Mouse (Mus musculus): ENCODE data around the gene Cd6. TPM values are rescaled to one million over a fixed set of nuclear protein-coding genes. Genes with fewer than 3 reads are reported as not detected.

Gene Cd6
- polyA plus RNA-seq, 1 experiment from 2014 or later = not detected

GRCm38 (mm10) chr19:10747182-10747581, 82.7 kb downstream of the Cd6 start:
- Histone ChIP-seq H3K4me3 (no peak overlapping the region), H3K4me1 (no peaks in the 10 kb centered on the region), H3K27me3 (ENCODE audit: low read depth, poor library complexity, severe bottlenecking) (no peaks in the 10 kb centered on the region), H3K27ac (no peak overlapping the region), H3K9me3 (replicated peaks) (no peaks in the 10 kb centered on the region), H3K36me3 (no peaks in the 10 kb centered on the region)
- WGBS = 87% methylated on average over 7 of the region's 7 CpGs
- no peak for DNase-seq (ENCODE audit: low spot score)

- Histone ChIP-seq H3K4me3 (no peak overlapping the region), H3K9me3 (replicated peaks) (no peaks in the 10 kb centered on the region), H3K36me3 (no peaks in the 10 kb centered on the region), H3K27me3 (ENCODE audit: low read depth, poor library complexity, severe bottlenecking) (no peaks in the 10 kb centered on the region), H3K27ac (no peak overlapping the region), H3K4me1 (peaks cover 10% of the 10 kb centered on the region; the same call in 1 of the 2 replicates)
- DNase-seq (ENCODE audit: low spot score) = no peak
- WGBS = 85% methylated on average over 3 of the region's 3 CpGs
Measured at GRCm38 (mm10) chr19:10742565-10742964, 87.3 kb downstream of the Cd6 start.

DNA sequence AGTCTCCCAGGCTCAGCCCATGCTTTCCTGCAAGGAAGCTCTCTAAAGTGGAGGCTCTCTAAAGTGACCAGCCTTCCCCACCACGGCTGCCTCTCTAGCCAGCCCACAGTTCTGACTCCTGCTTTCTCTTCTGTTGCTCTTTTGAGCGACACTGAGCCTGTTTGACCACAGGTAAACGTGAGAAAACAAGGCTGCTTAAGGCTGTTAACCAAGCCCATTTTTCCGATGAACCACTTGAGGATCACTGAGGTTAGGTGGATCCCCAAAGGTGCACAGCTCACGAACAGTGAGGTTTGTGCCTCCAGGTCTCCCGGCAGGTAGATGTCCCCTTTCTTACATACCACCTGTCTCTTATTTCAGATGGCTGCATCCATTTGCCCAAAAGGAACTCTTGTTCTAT, 87.7 kb downstream of the Cd6 start:
- no peaks in the 10 kb centered on the region for H3K9me3 ChIP-seq (replicated peaks)
- DNase-seq (ENCODE audit: low spot score) = no peak
- no peak overlapping the region for H3K27ac ChIP-seq
- H3K27me3 ChIP-seq (ENCODE audit: low read depth, poor library complexity, severe bottlenecking) = no peaks in the 10 kb centered on the region
- WGBS = 81% methylated on average over 6 of the region's 6 CpGs
- no peaks in the 10 kb centered on the region for H3K36me3 ChIP-seq
- no peak overlapping the region for H3K4me3 ChIP-seq
- H3K4me1 ChIP-seq = peaks cover 10% of the 10 kb centered on the region; the same call in 1 of the 2 replicates

DNA sequence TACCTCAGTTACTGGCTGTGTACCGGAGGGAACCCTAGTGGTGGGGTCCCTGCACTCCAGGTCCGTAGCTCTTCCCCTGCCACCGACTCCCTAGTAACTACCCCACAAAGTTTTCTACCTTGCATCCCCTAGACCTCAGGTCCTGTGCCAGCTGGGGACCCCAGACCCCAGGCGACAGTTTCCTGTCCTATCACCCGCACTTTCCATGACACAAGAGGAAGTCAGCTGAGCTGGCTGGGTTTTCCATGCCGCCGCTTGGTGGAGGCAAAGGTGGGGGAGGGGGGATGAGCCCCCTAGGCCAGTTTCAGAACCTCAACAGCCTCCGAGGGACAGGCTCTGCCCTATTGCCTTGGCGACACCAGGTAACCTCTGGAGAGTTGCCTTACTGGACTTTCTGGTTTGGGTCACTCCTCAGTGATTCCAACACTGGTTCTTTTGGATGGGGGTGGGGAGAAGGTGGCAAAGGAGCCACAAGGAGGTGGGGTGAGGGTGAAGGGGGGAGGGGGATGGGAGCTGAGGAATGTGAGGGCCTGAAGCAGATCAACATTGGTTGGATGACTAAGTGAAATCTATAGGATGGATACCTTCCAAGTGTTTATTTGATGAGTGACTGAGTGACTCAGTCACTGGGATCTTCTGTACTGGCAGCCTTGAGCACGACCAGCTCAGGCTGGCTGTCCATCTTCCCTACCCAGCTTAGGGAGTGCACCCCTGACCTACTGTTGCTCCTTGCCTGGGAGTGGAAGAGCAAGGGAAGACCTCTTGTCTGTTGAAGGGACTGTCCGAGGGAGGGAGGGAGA, 89.0 kb downstream of the Cd6 start:
- Histone ChIP-seq H3K4me1 (peaks cover 10% of the 10 kb centered on the region; the same call in 1 of the 2 replicates), H3K4me3 (no peak overlapping the region), H3K27me3 (ENCODE audit: low read depth, poor library complexity, severe bottlenecking) (no peaks in the 10 kb centered on the region), H3K9me3 (replicated peaks) (no peaks in the 10 kb centered on the region), H3K36me3 (no peaks in the 10 kb centered on the region), H3K27ac (no peak overlapping the region)
- 39% methylated on average over 11 of the region's 11 CpGs for WGBS
- no peak for DNase-seq (ENCODE audit: low spot score)

GRCm38 (mm10) chr19:10739916-10740315, 89.9 kb downstream of the Cd6 start:
- Histone ChIP-seq H3K36me3 (no peaks in the 10 kb centered on the region), H3K9me3 (replicated peaks) (no peaks in the 10 kb centered on the region), H3K4me3 (no peak overlapping the region), H3K27ac (no peak overlapping the region), H3K4me1 (peaks cover 10% of the 10 kb centered on the region; the same call in 1 of the 2 replicates), H3K27me3 (ENCODE audit: low read depth, poor library complexity, severe bottlenecking) (no peaks in the 10 kb centered on the region)
- no peak for DNase-seq (ENCODE audit: low spot score)
- WGBS = 98% methylated on average over 4 of the region's 4 CpGs

Other genes with a start within 250 kb of the Cd6 start
- gene Ddb1, start 224.7 kb downstream of the Cd6 start, polyA plus RNA-seq (2016; fragmentation: Nextera tagmentation; extraction: Ambion mirVana) = 443 and 508 TPM in 2 replicates
- gene Tkfc, start 224.4 kb downstream of the Cd6 start, polyA plus RNA-seq (2016; fragmentation: Nextera tagmentation; extraction: Ambion mirVana) = 19.7 and 22.8 TPM in 2 replicates
- gene Vwce, start 195.8 kb downstream of the Cd6 start, polyA plus RNA-seq (2016; fragmentation: Nextera tagmentation; extraction: Ambion mirVana) = 1.8 and 2.8 TPM in 2 replicates
- not detected in 2 replicates for gene Pga5, start 152.0 kb downstream of the Cd6 start, polyA plus RNA-seq (2016; fragmentation: Nextera tagmentation; extraction: Ambion mirVana)
- gene Vps37c, start 141.3 kb downstream of the Cd6 start, polyA plus RNA-seq (2016; fragmentation: Nextera tagmentation; extraction: Ambion mirVana) = 34.3 and 37.7 TPM in 2 replicates
- gene Cd5, start 91.1 kb downstream of the Cd6 start, polyA plus RNA-seq (2016; fragmentation: Nextera tagmentation; extraction: Ambion mirVana) = 0.06 and 0.26 TPM in 2 replicates
- gene Slc15a3, start 9.7 kb upstream of the Cd6 start, polyA plus RNA-seq (2016; fragmentation: Nextera tagmentation; extraction: Ambion mirVana) = 0.20 and 0.28 TPM in 2 replicates
- 151 and 160 TPM in 2 replicates for gene Tmem132a, start 39.9 kb upstream of the Cd6 start, polyA plus RNA-seq (2016; fragmentation: Nextera tagmentation; extraction: Ambion mirVana)
- gene Tmem109, start 51.9 kb upstream of the Cd6 start, polyA plus RNA-seq (2016; fragmentation: Nextera tagmentation; extraction: Ambion mirVana) = 71.7 and 72.3 TPM in 2 replicates
- 47.2 and 51.5 TPM in 2 replicates for gene Prpf19, start 65.2 kb upstream of the Cd6 start, polyA plus RNA-seq (2016; fragmentation: Nextera tagmentation; extraction: Ambion mirVana)
- not detected in 2 replicates for gene Zp1, start 90.6 kb upstream of the Cd6 start, polyA plus RNA-seq (2016; fragmentation: Nextera tagmentation; extraction: Ambion mirVana)
- 0.08 TPM in 2 replicates for gene Ptgdr2, start 107.1 kb upstream of the Cd6 start, polyA plus RNA-seq (2016; fragmentation: Nextera tagmentation; extraction: Ambion mirVana)
- gene Ccdc86, start 119.2 kb upstream of the Cd6 start, polyA plus RNA-seq (2016; fragmentation: Nextera tagmentation; extraction: Ambion mirVana) = 46.8 and 62.9 TPM in 2 replicates
- gene Ms4a10, start 144.6 kb upstream of the Cd6 start, polyA plus RNA-seq (2016; fragmentation: Nextera tagmentation; extraction: Ambion mirVana) = not detected in 2 replicates
- gene Ms4a15, start 163.2 kb upstream of the Cd6 start, polyA plus RNA-seq (2016; fragmentation: Nextera tagmentation; extraction: Ambion mirVana) = not detected in 2 replicates
- not detected in 2 replicates for gene Ms4a18, start 188.0 kb upstream of the Cd6 start, polyA plus RNA-seq (2016; fragmentation: Nextera tagmentation; extraction: Ambion mirVana)